Mouse (Mus musculus) midbrain, embryonic 11.5 days (tissue): Measurements from ENCODE around the gene Gadl1. TPM values are rescaled to one million over a fixed set of nuclear protein-coding genes. Genes with fewer than 3 reads are reported as not detected.

ENCODE experiments used
- ATAC-seq: fragments of 200-750 bp; cut with Nextera tagmentation; 2 replicates; pipeline ENCODE4 v1.8.0; 2017; ENCODE audit warnings: moderate TSS enrichment, moderate library complexity; ENCODE audit not compliant: low FRiP score
- DNase-seq: peaks from one replicate; pipeline ENCODE4 v3.0.0; 2015; ENCODE audit warnings: low spot score; ENCODE audit errors: missing footprints
- H3K27ac ChIP-seq: fragments of 300-500 bp; sonication (generic); 2 replicates; pipeline ENCODE4 v1.5.1; 2014; ENCODE audit warnings: low read depth, low read length
- H3K27me3 ChIP-seq: fragments of 300-500 bp; sonication (generic); 2 replicates; pipeline ENCODE4 v1.6.1; 2014; ENCODE audit warnings: mild to moderate bottlenecking, low read length, moderate library complexity, mixed read lengths; ENCODE audit not compliant: control insufficient read depth, insufficient read depth
- H3K36me3 ChIP-seq: fragments of 300-500 bp; sonication (generic); 2 replicates; pipeline ENCODE4 v1.6.1; 2014; ENCODE audit warnings: mild to moderate bottlenecking, low read length, moderate library complexity, mixed read lengths; ENCODE audit not compliant: control insufficient read depth, insufficient read depth
- H3K4me1 ChIP-seq: fragments of 300-500 bp; sonication (generic); 2 replicates; pipeline ENCODE4 v1.6.1; 2014; ENCODE audit warnings: low read length; ENCODE audit not compliant: control insufficient read depth, insufficient read depth
- H3K4me2 ChIP-seq: fragments of 300-500 bp; sonication (generic); 2 replicates; pipeline ENCODE4 v1.6.1; 2014; ENCODE audit warnings: mild to moderate bottlenecking, moderate library complexity
- H3K4me3 ChIP-seq: fragments of 300-500 bp; sonication (generic); 2 replicates; pipeline ENCODE4 v1.5.1; 2014; ENCODE audit warnings: low read depth, low read length
- H3K9ac ChIP-seq: fragments of 300-500 bp; sonication (generic); 2 replicates; pipeline ENCODE4 v1.6.1; 2014; ENCODE audit warnings: low read length
- H3K9me3 ChIP-seq: fragments of 300-500 bp; sonication (generic); 2 replicates; pipeline ENCODE4 v1.6.1; 2016; ENCODE audit warnings: low read length; ENCODE audit not compliant: control insufficient read depth
- WGBS: fragments of 180-500 bp; shearing (Covaris S2); extraction: QIAGEN DNeasy Blood & Tissue Kit; methylation state at CpG from one replicate; pipeline ENCODE4 v1.1.7; 2014; 5-methylcytosine and 5-hydroxymethylcytosine counted together
- polyA plus RNA-seq: library from polyadenylated mRNA; unstranded; fragments of >200 nt; fragmentation: Nextera tagmentation; extraction: Ambion mirVana; gene quantifications from 2 replicates; pipeline ENCODE4 v1.2.1, GENCODE M21; 2014

Gadl1 gene
- polyA plus RNA-seq, 1 experiment from 2014 or later, result 0.31 TPM

- no peak for ATAC-seq
- H3K9ac ChIP-seq, result no peak overlapping the region
- peak; percentile 85 for DNase-seq
- no peaks in the 10 kb centered on the region for H3K36me3 ChIP-seq
- 40% methylated on average over 4 of the region's 4 CpGs for WGBS
- no peaks in the 10 kb centered on the region; the same call in 1 of the 2 replicates for H3K9me3 ChIP-seq
- no peaks in the 10 kb centered on the region for H3K27me3 ChIP-seq
- H3K27ac ChIP-seq, result no peak overlapping the region
- no peak overlapping the region for H3K4me3 ChIP-seq
- no peak overlapping the region for H3K4me2 ChIP-seq
- H3K4me1 ChIP-seq, result no peaks in the 10 kb centered on the region; the same call in 1 of the 2 replicates
Observed at GRCm38 (mm10) chr9:115942486-115942885, 33.2 kb downstream of the Gadl1 start.

GRCm38 (mm10) chr9:115942989-115943388 lies 33.7 kb downstream of the Gadl1 start:
- Histone ChIP-seq H3K4me3 (no peak overlapping the region), H3K9ac (no peak overlapping the region), H3K4me2 (no peak overlapping the region), H3K27me3 (no peaks in the 10 kb centered on the region), H3K4me1 (no peaks in the 10 kb centered on the region; the same call in 1 of the 2 replicates), H3K36me3 (no peaks in the 10 kb centered on the region), H3K27ac (no peak overlapping the region), H3K9me3 (no peaks in the 10 kb centered on the region; the same call in 1 of the 2 replicates)
- DNase-seq, result peak; percentile 86
- ATAC-seq, result peak; percentile 62; the same call in 1 of the 2 replicates
- WGBS, result 51% methylated on average over 7 of the region's 7 CpGs

- no peaks in the 10 kb centered on the region for H3K27me3 ChIP-seq
- no peaks in the 10 kb centered on the region for H3K9me3 ChIP-seq
- H3K4me3 ChIP-seq, result no peak overlapping the region
- H3K4me1 ChIP-seq, result no peaks in the 10 kb centered on the region; the same call in 1 of the 2 replicates
- H3K4me2 ChIP-seq, result no peak overlapping the region
- 88% methylated on average over 10 of the region's 10 CpGs for WGBS
- ATAC-seq (0 out of 2 replicates have a peak, but pooled peaks have one; percentile 24), DNase-seq (no peak)
- H3K27ac ChIP-seq, result no peak overlapping the region
- no peak overlapping the region for H3K9ac ChIP-seq
- H3K36me3 ChIP-seq, result no peaks in the 10 kb centered on the region
Observed at GRCm38 (mm10) chr9:115943577-115944320, 34.5 kb downstream of the Gadl1 start.

GRCm38 (mm10) chr9:115965056-115965455 lies 55.8 kb downstream of the Gadl1 start:
- WGBS, result 86% methylated on average over 7 of the region's 7 CpGs
- ATAC-seq, result no peak

GRCm38 (mm10) chr9:115966116-115966515 lies 56.9 kb downstream of the Gadl1 start:
- no peaks in the 10 kb centered on the region for H3K4me1 ChIP-seq
- H3K27me3 ChIP-seq, result no peaks in the 10 kb centered on the region
- H3K36me3 ChIP-seq, result no peaks in the 10 kb centered on the region
- no peaks in the 10 kb centered on the region for H3K9me3 ChIP-seq
- 87% methylated on average over 4 of the region's 4 CpGs for WGBS
- ATAC-seq (no peak), DNase-seq (no peak)
- H3K27ac ChIP-seq, result no peak overlapping the region
- H3K9ac ChIP-seq, result no peak overlapping the region
- no peak overlapping the region for H3K4me3 ChIP-seq
- H3K4me2 ChIP-seq, result no peak overlapping the region

More at GRCm38 (mm10) chr9:115965056-115965455, 55.8 kb downstream of the Gadl1 start:
- Histone ChIP-seq H3K27ac (no peak overlapping the region), H3K9ac (no peak overlapping the region), H3K4me1 (no peaks in the 10 kb centered on the region), H3K4me3 (no peak overlapping the region), H3K9me3 (no peaks in the 10 kb centered on the region), H3K4me2 (no peak overlapping the region), H3K36me3 (no peaks in the 10 kb centered on the region), H3K27me3 (no peaks in the 10 kb centered on the region)
- DNase-seq, result no peak

GRCm38 (mm10) chr9:115966746-115967145 lies 57.5 kb downstream of the Gadl1 start:
- no peaks in the 10 kb centered on the region for H3K4me1 ChIP-seq
- no peaks in the 10 kb centered on the region for H3K36me3 ChIP-seq
- H3K27ac ChIP-seq, result no peak overlapping the region
- H3K27me3 ChIP-seq, result no peaks in the 10 kb centered on the region
- H3K4me2 ChIP-seq, result no peak overlapping the region
- no peak overlapping the region for H3K4me3 ChIP-seq
- ATAC-seq (no peak), DNase-seq (no peak)
- no peak overlapping the region for H3K9ac ChIP-seq
- WGBS, result 88% methylated on average over 5 of the region's 5 CpGs
- H3K9me3 ChIP-seq, result no peaks in the 10 kb centered on the region

- no peak overlapping the region for H3K27ac ChIP-seq
- no peak overlapping the region for H3K9ac ChIP-seq
- DNase-seq, result no peak
- H3K4me3 ChIP-seq, result no peak overlapping the region
- H3K9me3 ChIP-seq, result no peaks in the 10 kb centered on the region
- WGBS, result 90% methylated on average over 5 of the region's 5 CpGs
- no peaks in the 10 kb centered on the region for H3K36me3 ChIP-seq
- no peaks in the 10 kb centered on the region for H3K27me3 ChIP-seq
- no peaks in the 10 kb centered on the region for H3K4me1 ChIP-seq
- H3K4me2 ChIP-seq, result no peak overlapping the region
- ATAC-seq, result no peak
Observed at GRCm38 (mm10) chr9:115967638-115968037, 58.4 kb downstream of the Gadl1 start.

- Histone ChIP-seq H3K27me3 (no peaks in the 10 kb centered on the region), H3K36me3 (no peaks in the 10 kb centered on the region), H3K4me1 (no peaks in the 10 kb centered on the region), H3K4me2 (no peak overlapping the region), H3K27ac (no peak overlapping the region), H3K9ac (no peak overlapping the region), H3K4me3 (no peak overlapping the region), H3K9me3 (no peaks in the 10 kb centered on the region; the same call in 1 of the 2 replicates)
- ATAC-seq (no peak), DNase-seq (no peak)
- 93% methylated on average over 6 of the region's 6 CpGs for WGBS
Observed at GRCm38 (mm10) chr9:115976901-115977300, 67.6 kb downstream of the Gadl1 start.

GRCm38 (mm10) chr9:115977598-115978240 lies 68.5 kb downstream of the Gadl1 start:
- 92% methylated on average over 15 of the region's 15 CpGs for WGBS
- no peak overlapping the region for H3K4me2 ChIP-seq

More at GRCm38 (mm10) chr9:115977598-115978240, 68.5 kb downstream of the Gadl1 start:
- H3K4me3 ChIP-seq, result no peak overlapping the region
- H3K4me1 ChIP-seq, result no peaks in the 10 kb centered on the region
- H3K27ac ChIP-seq, result no peak overlapping the region
- H3K9me3 ChIP-seq, result no peaks in the 10 kb centered on the region; the same call in 1 of the 2 replicates
- H3K36me3 ChIP-seq, result no peaks in the 10 kb centered on the region
- H3K9ac ChIP-seq, result no peak overlapping the region
- ATAC-seq, result no peak
- no peak for DNase-seq
- H3K27me3 ChIP-seq, result no peaks in the 10 kb centered on the region
